Mouse (Mus musculus) CH12.LX (cell line): ENCODE data around the gene Tbc1d22a. TPM values are rescaled to one million over a fixed set of nuclear protein-coding genes. Genes with fewer than 3 reads are reported as not detected.

Source experiments
- DNase-seq: peaks from one replicate; pipeline ENCODE4 v3.0.0-alpha.2; 2013; ENCODE audit errors: extremely low read depth
- H3K27ac ChIP-seq: 2 replicates; pipeline ENCODE4 v1.5.1; 2012; ENCODE audit warnings: low read depth, mild to moderate bottlenecking, control low read depth, moderate library complexity; ENCODE audit not compliant: insufficient read depth
- H3K27me3 ChIP-seq: replicated peaks from 2 replicates; pipeline ENCODE3; 2012; ENCODE audit warnings: inconsistent platforms
- H3K36me3 ChIP-seq, 2 experiments: replicated peaks in 1 of 2; 2 replicates each; pipeline versions ENCODE3 to v1.6.1; 2012; ENCODE audit warnings: inconsistent platforms in 1 of 2, low read length in 1 of 2, mild to moderate bottlenecking in 1 of 2, mixed read lengths in 1 of 2, moderate library complexity in 1 of 2; ENCODE audit not compliant: control insufficient read depth in 1 of 2, insufficient read depth in 1 of 2
- H3K4me1 ChIP-seq, 2 experiments: 2 replicates each; pipeline ENCODE4 v1.6.1; 2012; ENCODE audit warnings: inconsistent platforms in 1 of 2, moderate library complexity in 1 of 2; ENCODE audit not compliant: insufficient read depth in 2 of 2, control insufficient read depth in 1 of 2
- H3K4me2 ChIP-seq: 2 replicates; pipeline ENCODE4 v1.6.1; 2012; ENCODE audit warnings: low read depth, mild to moderate bottlenecking, control low read depth; ENCODE audit not compliant: poor library complexity, insufficient read depth, severe bottlenecking
- H3K4me3 ChIP-seq, 3 experiments: fragments of 150-350 bp in 1 of 3; sonication (generic) in 1 of 3; replicated peaks in 1 of 3; 2 replicates each; pipeline versions ENCODE3 to v1.5.1; 2011 to 2012; ENCODE audit warnings: low read depth in 2 of 3, low read length in 2 of 3, mild to moderate bottlenecking in 2 of 3, moderate library complexity in 2 of 3, control low read depth in 1 of 3, improper control_type of control experiment in 1 of 3, inconsistent platforms in 1 of 3, mixed read lengths in 1 of 3; ENCODE audit not compliant: poor library complexity in 1 of 3
- H3K79me2 ChIP-seq: replicated peaks from 2 replicates; pipeline ENCODE4 v1.6.1; 2012; ENCODE audit warnings: mild to moderate bottlenecking, moderate library complexity; ENCODE audit not compliant: control insufficient read depth, poor library complexity, insufficient read depth, severe bottlenecking; ENCODE audit errors: extremely low read depth
- H3K9ac ChIP-seq: 2 replicates; pipeline ENCODE4 v1.6.1; 2012; ENCODE audit warnings: low read depth, mild to moderate bottlenecking, control low read depth, moderate library complexity; ENCODE audit not compliant: insufficient read depth
- H3K9me3 ChIP-seq: replicated peaks from 2 replicates; pipeline ENCODE3; 2012; ENCODE audit warnings: low read length, inconsistent platforms, mixed read lengths
- CTCF ChIP-seq, 2 experiments: IDR thresholded peaks in 1 of 2; conservative IDR thresholded peaks in 1 of 2; 2 replicates each; pipeline ENCODE4 v1.5.1; 2011 to 2012; ENCODE audit warnings: low read depth in 2 of 2, low read length in 2 of 2, improper control_type of control experiment in 1 of 2, inconsistent platforms in 1 of 2, mild to moderate bottlenecking in 1 of 2, moderate library complexity in 1 of 2
- ELF1 ChIP-seq: IDR thresholded peaks from 2 replicates; pipeline ENCODE4 v1.6.1; 2014; ENCODE audit warnings: low read depth, mild to moderate bottlenecking, inconsistent platforms, low read length, improper control_type of control experiment
- EP300 ChIP-seq: IDR thresholded peaks from 2 replicates; pipeline ENCODE4 v1.6.1; 2011; ENCODE audit warnings: low read length, improper control_type of control experiment
- ETS1 ChIP-seq: conservative IDR thresholded peaks from 2 replicates; pipeline ENCODE4 v1.6.1; 2012; ENCODE audit warnings: low read depth, mild to moderate bottlenecking, inconsistent platforms, low read length, improper control_type of control experiment, moderate library complexity
- GABPA ChIP-seq: IDR thresholded peaks from 2 replicates; pipeline ENCODE4 v1.6.1; 2012; ENCODE audit warnings: low read depth, low read length, improper control_type of control experiment, inconsistent platforms; ENCODE audit not compliant: insufficient replicate concordance
- HCFC1 ChIP-seq: IDR thresholded peaks from 2 replicates; pipeline ENCODE4 v1.6.1; 2012; ENCODE audit warnings: low read depth, mild to moderate bottlenecking, inconsistent platforms, low read length, improper control_type of control experiment
- IRF4 ChIP-seq: IDR thresholded peaks from 2 replicates; pipeline ENCODE4 v1.6.1; 2014; ENCODE audit warnings: low read depth, mild to moderate bottlenecking, inconsistent platforms, low read length, improper control_type of control experiment
- JUN ChIP-seq: IDR thresholded peaks from 2 replicates; pipeline ENCODE4 v1.6.1; 2011; ENCODE audit warnings: low read depth, mild to moderate bottlenecking, low read length, improper control_type of control experiment, moderate library complexity; ENCODE audit not compliant: insufficient read depth
- JUND ChIP-seq: conservative IDR thresholded peaks from 2 replicates; pipeline ENCODE4 v1.6.1; 2011; ENCODE audit warnings: low read depth, low read length, improper control_type of control experiment
- MAFK ChIP-seq: IDR thresholded peaks from 2 replicates; pipeline ENCODE4 v1.6.1; 2011; ENCODE audit warnings: low read length, improper control_type of control experiment; ENCODE audit not compliant: insufficient replicate concordance
- MEF2A ChIP-seq: IDR thresholded peaks from 2 replicates; pipeline ENCODE4 v1.6.1; 2014; ENCODE audit warnings: low read depth, mild to moderate bottlenecking, inconsistent platforms, low read length, improper control_type of control experiment, borderline replicate concordance
- NRF1 ChIP-seq: IDR thresholded peaks from 2 replicates; pipeline ENCODE4 v1.6.1; 2014; ENCODE audit warnings: low read depth, mild to moderate bottlenecking, inconsistent platforms, low read length, improper control_type of control experiment, moderate library complexity
- POLR2AphosphoS2 ChIP-seq: IDR thresholded peaks from 2 replicates; pipeline ENCODE4 v1.6.1; 2011; ENCODE audit warnings: low read depth, low read length, improper control_type of control experiment
- RAD21 ChIP-seq: IDR thresholded peaks from 2 replicates; pipeline ENCODE4 v1.6.1; 2011; ENCODE audit warnings: low read depth, mild to moderate bottlenecking, low read length, improper control_type of control experiment, moderate library complexity
- RCOR1 ChIP-seq: conservative IDR thresholded peaks from 2 replicates; pipeline ENCODE4 v1.6.1; 2012; ENCODE audit warnings: low read depth, mild to moderate bottlenecking, inconsistent platforms, low read length, improper control_type of control experiment
- SMC3 ChIP-seq: IDR thresholded peaks from 2 replicates; pipeline ENCODE4 v1.6.1; 2011; ENCODE audit warnings: low read depth, low read length, improper control_type of control experiment
- TCF12 ChIP-seq: IDR thresholded peaks from 2 replicates; pipeline ENCODE4 v1.6.1; 2014; ENCODE audit warnings: low read depth, mild to moderate bottlenecking, inconsistent platforms, low read length, improper control_type of control experiment
- UBTF ChIP-seq: IDR thresholded peaks from 2 replicates; pipeline ENCODE4 v1.6.1; 2012; ENCODE audit warnings: low read depth, mild to moderate bottlenecking, inconsistent platforms, low read length, improper control_type of control experiment, moderate library complexity
- USF1 ChIP-seq: IDR thresholded peaks from 2 replicates; pipeline ENCODE4 v1.6.1; 2014; ENCODE audit warnings: low read depth, mild to moderate bottlenecking, inconsistent platforms, low read length, improper control_type of control experiment
- ZKSCAN1 ChIP-seq: IDR thresholded peaks from 2 replicates; pipeline ENCODE4 v1.6.1; 2012; ENCODE audit warnings: low read depth, inconsistent platforms, low read length, improper control_type of control experiment, borderline replicate concordance
- ZMIZ1 ChIP-seq: IDR thresholded peaks from 2 replicates; pipeline ENCODE4 v1.6.1; 2012; ENCODE audit warnings: low read depth, mild to moderate bottlenecking, inconsistent platforms, low read length, improper control_type of control experiment
- dilution Hi-C: fragments of 300-500 bp; cut with MboI; formaldehyde crosslinking; loops from 2 replicates; pipeline ENCODE4 v1.14.3; 2020; ENCODE audit warnings: low sequenced_read_pairs; ENCODE audit not compliant: extremely low pct_unique_long_range_greater_than_20kb, extremely low pct_ligation_motif_present
- in situ Hi-C: fragments of 300-500 bp; cut with MboI; formaldehyde crosslinking; loops from 3 replicates; pipeline ENCODE4 v1.14.3; 2019; ENCODE audit warnings: low sequenced_read_pairs, low pct_ligation_motif_present, low pct_unique_long_range_greater_than_20kb, mixed read lengths
- polyA plus RNA-seq: library from polyadenylated mRNA; unstranded; fragments of >175 nt; gene quantifications from 2 replicates; pipeline ENCODE4 v1.2.1, GENCODE M21; 2012; ENCODE audit warnings: low read depth; ENCODE audit not compliant: insufficient read length
- total RNA-seq, 2 experiments: library from RNA; depleted of rRNA; stranded (reverse); fragments of 300-350 nt in 1 of 2; fragments of >200 nt in 1 of 2; gene quantifications; 2 replicates each; pipeline ENCODE4 v1.2.3; 2012 to 2014

Tbc1d22a gene
- total and polyA plus RNA-seq, 3 experiments: 17.6 to 20.2 (median 19.4) TPM

DNA sequence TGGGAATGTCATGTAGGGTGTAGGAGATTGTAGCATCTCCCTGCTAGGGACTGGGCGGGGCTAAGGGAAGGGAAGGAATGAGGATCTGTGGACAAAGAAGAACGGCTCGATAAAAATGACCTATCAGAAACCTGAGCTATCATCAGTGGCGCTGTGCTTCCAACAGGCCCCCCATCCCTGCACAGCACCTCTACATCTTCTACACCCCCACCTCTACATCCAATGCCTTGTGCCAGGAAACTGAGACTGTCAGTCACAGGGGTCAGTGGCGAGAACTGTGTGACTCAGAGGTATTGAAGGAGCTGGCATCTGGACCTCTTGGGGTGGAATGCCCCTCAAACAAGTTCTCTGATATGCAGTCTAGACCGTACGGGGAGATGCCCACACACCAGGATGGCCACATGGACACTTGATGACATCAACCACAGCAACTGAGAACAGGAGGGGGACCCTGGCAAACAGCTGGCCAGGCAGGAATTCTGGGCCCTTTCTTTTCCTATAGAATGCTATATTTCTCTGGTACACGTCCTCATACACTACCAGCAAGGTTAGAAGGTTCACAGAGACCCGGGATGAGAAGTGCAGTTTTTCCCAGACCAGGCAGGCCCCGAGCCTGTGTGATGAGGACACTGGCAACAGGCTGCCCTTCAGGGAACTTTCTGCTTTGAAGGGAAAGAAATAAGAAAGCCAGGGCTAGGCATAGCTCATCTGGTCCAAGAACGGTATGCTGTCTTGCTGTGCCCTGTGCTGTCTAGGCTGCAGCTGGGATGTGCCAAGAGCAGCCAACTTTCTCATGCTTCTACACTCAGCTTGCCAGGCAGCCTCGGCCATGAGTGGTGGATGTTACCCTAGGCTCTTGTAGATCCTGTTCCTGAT lies 45.1 kb upstream of the Tbc1d22a start:
- Histone ChIP-seq H3K27ac (no peak overlapping the region), H3K4me3 (no peak overlapping the region), H3K4me2 (no peak overlapping the region), H3K4me1 (peaks cover 25 to 28% of the 10 kb centered on the region in 2 experiments), H3K9me3 (no peaks in the 10 kb centered on the region), H3K36me3 (peaks cover 4 to 7% of the 10 kb centered on the region in 2 experiments), H3K79me2 (0 out of 2 replicates have a peak, but pooled peaks cover 3% of the 10 kb centered on the region), H3K9ac (no peak overlapping the region), H3K27me3 (peaks cover 21% of the 10 kb centered on the region)
- no peak for DNase-seq
- in situ Hi-C loops (loop anchor here (10.0 kb wide), 1 partner anchor 46 kb away; the partner anchor contains the start of gene Tbc1d22a), dilution Hi-C loops (no loop called here)
- no peak for TF ChIP-seq IRF4
- TF ChIP-seq POLR2AphosphoS2: no peak
- TF ChIP-seq EP300: no peak
- TF ChIP-seq JUN: no peak
- no peak for TF ChIP-seq HCFC1
- no peak for TF ChIP-seq CTCF (conservative IDR thresholded peaks at IDR 0.05 in 1 of 2, IDR thresholded peaks at IDR 0.05 in 1 of 2; ENCODE audit: low read depth in 2 of 2, low read length in 2 of 2)
- no peak for TF ChIP-seq RAD21
- TF ChIP-seq MAFK: no peak

DNA sequence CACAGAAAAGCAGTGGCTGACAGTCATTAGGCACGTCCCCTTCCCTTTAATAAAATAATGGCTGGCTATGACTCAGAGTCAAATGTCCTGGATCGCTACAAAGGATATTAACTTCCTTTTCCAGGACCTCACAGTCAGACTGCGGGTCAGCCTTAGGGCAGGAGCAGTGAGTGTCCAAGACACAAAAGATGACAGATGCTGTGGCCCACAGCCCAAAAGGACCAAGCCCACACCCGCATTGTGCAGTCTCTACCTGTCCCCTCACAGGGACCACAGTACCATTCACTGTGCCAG lies 44.5 kb upstream of the Tbc1d22a start:
- Histone ChIP-seq H3K27ac (no peak overlapping the region), H3K4me2 (no peak overlapping the region)

More for the DNA sequence above, 44.5 kb upstream of the Tbc1d22a start:
- Histone ChIP-seq H3K4me1 (peaks cover 27 to 34% of the 10 kb centered on the region in 2 experiments), H3K36me3 (peaks cover 2 to 4% of the 10 kb centered on the region in 2 experiments), H3K27me3 (peaks cover 24% of the 10 kb centered on the region), H3K4me3 (no peak overlapping the region), H3K9ac (no peak overlapping the region), H3K79me2 (0 out of 2 replicates have a peak, but pooled peaks cover 3% of the 10 kb centered on the region), H3K9me3 (no peaks in the 10 kb centered on the region)
- no peak for TF ChIP-seq MEF2A
- TF ChIP-seq SMC3: no peak
- TF ChIP-seq ELF1: no peak
- TF ChIP-seq ETS1: no peak
- TF ChIP-seq TCF12: no peak
- no peak for TF ChIP-seq ZMIZ1
- no peak for TF ChIP-seq ZKSCAN1
- no peak for TF ChIP-seq NRF1
- no peak for TF ChIP-seq JUND
- TF ChIP-seq GABPA: no peak
- TF ChIP-seq UBTF: no peak
- TF ChIP-seq USF1: no peak
- TF ChIP-seq RCOR1: no peak
- DNase-seq: no peak
- dilution Hi-C loops: no loop called here
- in situ Hi-C loops: loop anchor here (10.0 kb wide), 1 partner anchor 45 kb away; the partner anchor contains the start of gene Tbc1d22a
